In genomic region chr7:16101726-16102475, GRCm38 (mm10) we compare ENCODE assay signal across 15 mouse cellular contexts. TPM values are rescaled to one million over a fixed set of nuclear protein-coding genes. Genes with fewer than 3 reads are reported as not detected.
A peak's percentile ranks its signal among the peaks of the same experiment; 100 is the strongest.
DNase-seq lines count a peak whose midpoint lies in the region; ATAC-seq and TF ChIP-seq lines count a peak whose summit lies in the region.
"Had no signal": no experiment of that assay in that cellular context is flagged by ENCODE, and none has a peak within 500 bp of the region (broad histone marks: within the 10 kb centered on the region; RNA-seq: fewer than 3 reads in every experiment).

No protein-coding gene starts in this region.

- no peak for TF ChIP-seq EP300 in lung, postnatal 0 days (IDR thresholded peaks at IDR 0.05)

- H3K4me2 ChIP-seq in hindbrain, embryonic 12.5 days (replicated peaks) = no peak overlapping the region
- no peak overlapping the region for H3K4me2 ChIP-seq in hindbrain, postnatal 0 days (ENCODE audit: low read depth, low read length)
- no peak overlapping the region for H3K4me2 ChIP-seq in lung, postnatal 0 days (replicated peaks; ENCODE audit: low read depth, low read length)
- H3K4me2 ChIP-seq: lung, embryonic 15.5 days had no signal

- DNase-seq in cerebellum, adult 9-10 months = peak; percentile 58
- DNase-seq in cerebellum, postnatal 10 days = no peak
- DNase-seq in hindbrain, postnatal 0 days (ENCODE audit: low spot score) = no peak
- peak; percentile 34 for DNase-seq in lung, postnatal 0 days (ENCODE audit: low spot score)
- DNase-seq in lung, postnatal 14 days = no peak
- DNase-seq in lung, postnatal 25 days (ENCODE audit: low spot score) = peak; percentile 9
- DNase-seq in ovary, adult 18-20 months (ENCODE audit: low spot score) = no peak
- DNase-seq: forebrain, postnatal 0 days; left cerebral cortex, postnatal 4 days; thymus, postnatal 14 days had no signal

- no peak for TF ChIP-seq CTCF in hindbrain, postnatal 0 days (IDR thresholded peaks at IDR 0.05; ENCODE audit: low read depth)
- no peak for TF ChIP-seq CTCF in lung, postnatal 0 days (IDR thresholded peaks at IDR 0.05)

- H3K4me3 ChIP-seq in hindbrain, embryonic 12.5 days = no peak overlapping the region
- H3K4me3 ChIP-seq in hindbrain, postnatal 0 days (ENCODE audit: low read length) = no peak overlapping the region
- no peak overlapping the region for H3K4me3 ChIP-seq in lung, postnatal 0 days (ENCODE audit: low read depth, low read length)
- H3K4me3 ChIP-seq: lung, embryonic 15.5 days had no signal

- 71% methylated on average over 15 of the region's 15 CpGs for WGBS in hindbrain, embryonic 12.5 days
- WGBS in hindbrain, postnatal 0 days = 56% methylated on average over 15 of the region's 15 CpGs
- 60% methylated on average over 15 of the region's 15 CpGs for WGBS in lung, postnatal 0 days

- no peaks in the 10 kb centered on the region for H3K9me3 ChIP-seq in hindbrain, embryonic 12.5 days (replicated peaks)
- H3K9me3 ChIP-seq in hindbrain, postnatal 0 days (ENCODE audit: low read length) = no peaks in the 10 kb centered on the region
- no peaks in the 10 kb centered on the region for H3K9me3 ChIP-seq in lung, postnatal 0 days (ENCODE audit: low read length)
- H3K9me3 ChIP-seq: lung, embryonic 15.5 days had no signal

- no peak for ATAC-seq in hindbrain, embryonic 12.5 days (ENCODE audit: low FRiP score)
- no peak for ATAC-seq in hindbrain, postnatal 0 days
- no peak for ATAC-seq in lung, postnatal 0 days
- ATAC-seq: forebrain, postnatal 0 days; hindbrain, embryonic 16.5 days had no signal

- H3K4me1 ChIP-seq in hindbrain, embryonic 12.5 days = peaks cover 46% of the 10 kb centered on the region
- peaks cover 23% of the 10 kb centered on the region for H3K4me1 ChIP-seq in hindbrain, postnatal 0 days (ENCODE audit: insufficient read depth, low read length)
- peaks cover 7% of the 10 kb centered on the region; the same call in 1 of the 2 replicates for H3K4me1 ChIP-seq in lung, postnatal 0 days (ENCODE audit: insufficient read depth, low read depth, low read length)

- 0 out of 2 replicates have a peak overlapping the region, but pooled peaks have one; percentile 33 for H3K9ac ChIP-seq in hindbrain, embryonic 12.5 days
- no peak overlapping the region for H3K9ac ChIP-seq in hindbrain, postnatal 0 days (replicated peaks; ENCODE audit: low read length)
- H3K9ac ChIP-seq in lung, postnatal 0 days (replicated peaks; ENCODE audit: low read depth) = no peak overlapping the region
- H3K9ac ChIP-seq: forebrain, postnatal 0 days; lung, embryonic 15.5 days had no signal

- no peak overlapping the region for H3K27ac ChIP-seq in hindbrain, embryonic 12.5 days
- H3K27ac ChIP-seq in hindbrain, postnatal 0 days = no peak overlapping the region
- no peak overlapping the region for H3K27ac ChIP-seq in lung, postnatal 0 days (ENCODE audit: low read length)
- H3K27ac ChIP-seq: kidney, postnatal 0 days; lung, embryonic 15.5 days had no signal

- peaks cover 20% of the 10 kb centered on the region; the same call in 1 of the 2 replicates for H3K36me3 ChIP-seq in hindbrain, embryonic 12.5 days
- H3K36me3 ChIP-seq in hindbrain, postnatal 0 days (ENCODE audit: insufficient read depth, low read length) = peaks cover 5% of the 10 kb centered on the region; the same call in 1 of the 2 replicates
- H3K36me3 ChIP-seq in lung, postnatal 0 days (ENCODE audit: insufficient read depth, low read length) = no peaks in the 10 kb centered on the region

- no peaks in the 10 kb centered on the region for H3K27me3 ChIP-seq in hindbrain, embryonic 12.5 days
- H3K27me3 ChIP-seq in hindbrain, postnatal 0 days (ENCODE audit: insufficient read depth, low read length) = no peaks in the 10 kb centered on the region
- H3K27me3 ChIP-seq in lung, postnatal 0 days (replicated peaks; ENCODE audit: insufficient read depth, low read length) = no peaks in the 10 kb centered on the region
- H3K27me3 ChIP-seq: lung, embryonic 15.5 days had no signal

RNA-seq across cellular contexts. Expression of gene Napa, which starts 3.6 kb away (rescaled TPM):
- 182 and 191 TPM in 2 replicates for polyA plus RNA-seq in hindbrain, embryonic 12.5 days (2016; fragmentation: Nextera tagmentation; extraction: Ambion mirVana)
- 413 and 441 TPM in 2 replicates for total RNA-seq in hindbrain, postnatal 0 days (2014; rRNA removed)
- 253 and 256 TPM in 2 replicates for polyA plus RNA-seq in hindbrain, postnatal 0 days (2015; fragmentation: Nextera tagmentation; extraction: Ambion mirVana)
- polyA plus RNA-seq in lung, postnatal 0 days (2015; fragmentation: Nextera tagmentation; extraction: Ambion mirVana) = 154 TPM in 2 replicates

RNA-seq across cellular contexts. Expression of gene Kptn, which starts 17.8 kb away (rescaled TPM):
- polyA plus RNA-seq in hindbrain, embryonic 12.5 days (2016; fragmentation: Nextera tagmentation; extraction: Ambion mirVana) = 30.9 and 31.5 TPM in 2 replicates
- total RNA-seq in hindbrain, postnatal 0 days (2014; rRNA removed) = 33.3 and 41.7 TPM in 2 replicates
- polyA plus RNA-seq in hindbrain, postnatal 0 days (2015; fragmentation: Nextera tagmentation; extraction: Ambion mirVana) = 33.2 and 35.8 TPM in 2 replicates
- polyA plus RNA-seq in lung, postnatal 0 days (2015; fragmentation: Nextera tagmentation; extraction: Ambion mirVana) = 14.2 and 15.0 TPM in 2 replicates

RNA-seq across cellular contexts. Expression of gene Slc8a2, which starts 27.7 kb away (rescaled TPM):
- 1.1 and 1.3 TPM in 2 replicates for polyA plus RNA-seq in hindbrain, embryonic 12.5 days (2016; fragmentation: Nextera tagmentation; extraction: Ambion mirVana)
- total RNA-seq in hindbrain, postnatal 0 days (2014; rRNA removed) = 78.6 and 79.4 TPM in 2 replicates
- polyA plus RNA-seq in hindbrain, postnatal 0 days (2015; fragmentation: Nextera tagmentation; extraction: Ambion mirVana) = 1.2 TPM in 2 replicates
- polyA plus RNA-seq in lung, postnatal 0 days (2015; fragmentation: Nextera tagmentation; extraction: Ambion mirVana) = 0.04 and 0.05 TPM in 2 replicates

RNA-seq across cellular contexts. Expression of gene Zfp541, which starts 40.3 kb away (rescaled TPM):
- 0.05 and 0.07 TPM in 2 replicates for polyA plus RNA-seq in hindbrain, embryonic 12.5 days (2016; fragmentation: Nextera tagmentation; extraction: Ambion mirVana)
- 0.31 and 0.72 TPM in 2 replicates for total RNA-seq in hindbrain, postnatal 0 days (2014; rRNA removed)
- polyA plus RNA-seq in hindbrain, postnatal 0 days (2015; fragmentation: Nextera tagmentation; extraction: Ambion mirVana) = 0.15 and 0.24 TPM in 2 replicates
- polyA plus RNA-seq in lung, postnatal 0 days (2015; fragmentation: Nextera tagmentation; extraction: Ambion mirVana) = not detected in 2 replicates
- total RNA-seq: heart, adult 8-10 months had no signal
- polyA plus RNA-seq: lung, embryonic 15.5 days had no signal

RNA-seq across cellular contexts. Expression of gene Bicra, which starts 54.2 kb away (rescaled TPM):
- 10.3 and 10.7 TPM in 2 replicates for polyA plus RNA-seq in hindbrain, embryonic 12.5 days (2016; fragmentation: Nextera tagmentation; extraction: Ambion mirVana)
- 6.2 and 8.5 TPM in 2 replicates for total RNA-seq in hindbrain, postnatal 0 days (2014; rRNA removed)
- polyA plus RNA-seq in hindbrain, postnatal 0 days (2015; fragmentation: Nextera tagmentation; extraction: Ambion mirVana) = 3.4 and 3.8 TPM in 2 replicates
- polyA plus RNA-seq in lung, postnatal 0 days (2015; fragmentation: Nextera tagmentation; extraction: Ambion mirVana) = 2.3 and 3.1 TPM in 2 replicates

Comparison
In these comparisons a context has a peak if more than half of its experiments do, and no peak if none do; other contexts are left out.
1. DNase-seq: peak in cerebellum, adult 9-10 months (single experiment), lung, postnatal 0 days (single experiment) and lung, postnatal 25 days (single experiment); none in cerebellum, postnatal 10 days (0 of 2), hindbrain, postnatal 0 days (single experiment), lung, postnatal 14 days (single experiment) and ovary, adult 18-20 months (single experiment).